Mouse (Mus musculus) midbrain, embryonic 16.5 days (tissue): Measurements from ENCODE around the gene Fgf11. TPM values are rescaled to one million over a fixed set of nuclear protein-coding genes. Genes with fewer than 3 reads are reported as not detected.

Experiments
- ATAC-seq: fragments of 200-750 bp; cut with Nextera tagmentation; 2 replicates; pipeline ENCODE4 v1.8.0; 2017; ENCODE audit warnings: moderate TSS enrichment
- H3K27ac ChIP-seq: fragments of 300-500 bp; sonication (generic); 2 replicates; pipeline ENCODE4 v1.5.1; 2014; ENCODE audit warnings: mild to moderate bottlenecking, low read length, mixed read lengths
- H3K27me3 ChIP-seq: fragments of 300-500 bp; sonication (generic); 2 replicates; pipeline ENCODE4 v1.6.1; 2014; ENCODE audit warnings: low read depth, low read length, mixed read lengths; ENCODE audit not compliant: control insufficient read depth, insufficient read depth
- H3K36me3 ChIP-seq: fragments of 300-500 bp; sonication (generic); 2 replicates; pipeline ENCODE4 v1.6.1; 2014; ENCODE audit warnings: mild to moderate bottlenecking, low read length, moderate library complexity, mixed read lengths; ENCODE audit not compliant: control insufficient read depth, insufficient read depth
- H3K4me1 ChIP-seq: fragments of 300-500 bp; sonication (generic); 2 replicates; pipeline ENCODE4 v1.6.1; 2014; ENCODE audit warnings: mild to moderate bottlenecking, low read length, mixed read lengths; ENCODE audit not compliant: control insufficient read depth, insufficient read depth
- H3K4me2 ChIP-seq: fragments of 300-500 bp; sonication (generic); 2 replicates; pipeline ENCODE4 v1.6.1; 2014; ENCODE audit warnings: mild to moderate bottlenecking, low read length, mixed read lengths
- H3K4me3 ChIP-seq: fragments of 300-500 bp; sonication (generic); 2 replicates; pipeline ENCODE4 v1.5.1; 2014; ENCODE audit warnings: low read depth, mild to moderate bottlenecking, low read length, moderate library complexity, mixed read lengths
- H3K9ac ChIP-seq: fragments of 300-500 bp; sonication (generic); 2 replicates; pipeline ENCODE4 v1.6.1; 2014; ENCODE audit warnings: low read depth, low read length, mixed read lengths
- H3K9me3 ChIP-seq: fragments of 300-500 bp; sonication (generic); replicated peaks from 2 replicates; pipeline ENCODE4 v1.6.1; 2014; ENCODE audit warnings: mild to moderate bottlenecking, low read length, mixed read lengths; ENCODE audit not compliant: control insufficient read depth, poor library complexity, severe bottlenecking
- WGBS: fragments of 180-500 bp; shearing (Covaris S2); extraction: QIAGEN DNeasy Blood & Tissue Kit; methylation state at CpG from one replicate; pipeline ENCODE4 v1.1.7; 2014; 5-methylcytosine and 5-hydroxymethylcytosine counted together
- polyA plus RNA-seq: library from polyadenylated mRNA; unstranded; fragments of >200 nt; fragmentation: Nextera tagmentation; extraction: Ambion mirVana; gene quantifications from 2 replicates; pipeline ENCODE4 v1.2.1, GENCODE M21; 2015

Fgf11 gene
- polyA plus RNA-seq, 1 experiment from 2014 or later = 4.5 TPM

- H3K4me2 ChIP-seq = no peak overlapping the region
- 76% methylated on average over 7 of the region's 7 CpGs for WGBS
- no peaks in the 10 kb centered on the region for H3K9me3 ChIP-seq
- H3K27me3 ChIP-seq = peaks cover 12% of the 10 kb centered on the region
- H3K9ac ChIP-seq = no peak overlapping the region
- no peaks in the 10 kb centered on the region for H3K36me3 ChIP-seq
- H3K27ac ChIP-seq = no peak overlapping the region
- no peak overlapping the region for H3K4me3 ChIP-seq
- peaks cover 25% of the 10 kb centered on the region for H3K4me1 ChIP-seq
- no peak for ATAC-seq
Observed at GRCm38 (mm10) chr11:69797924-69798323, 3.7 kb downstream of the Fgf11 start.

DNA sequence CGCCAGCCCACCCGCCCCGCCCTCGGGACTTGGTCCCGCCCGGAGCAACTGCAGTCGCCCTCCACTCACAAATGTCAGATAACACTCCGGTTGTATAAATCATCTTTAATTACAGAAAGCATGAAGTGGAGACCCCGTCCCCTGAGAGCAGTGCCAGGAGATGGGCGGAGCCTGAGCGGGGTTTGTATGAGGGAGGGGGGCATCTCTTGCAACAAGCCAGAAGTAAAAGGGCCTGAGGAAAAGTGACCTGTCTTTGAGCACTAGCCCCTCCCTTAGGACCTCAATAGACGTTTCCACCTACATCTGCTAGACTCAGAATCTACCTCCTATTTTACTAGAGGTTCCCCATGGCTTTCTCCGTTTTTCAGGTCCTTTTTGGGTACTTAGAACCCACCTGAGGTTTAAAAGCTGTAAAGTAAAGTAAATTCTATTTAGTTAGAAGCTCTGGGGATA, 5.6 kb downstream of the Fgf11 start:
- Histone ChIP-seq H3K4me1 (peaks cover 10% of the 10 kb centered on the region), H3K9me3 (no peaks in the 10 kb centered on the region), H3K36me3 (no peaks in the 10 kb centered on the region), H3K27me3 (peaks cover 12% of the 10 kb centered on the region), H3K27ac (no peak overlapping the region), H3K4me2 (peak overlapping the region; percentile 69), H3K9ac (no peak overlapping the region), H3K4me3 (peak overlapping the region; percentile 36; the same call in 1 of the 2 replicates)
- under 1% methylated on average over 13 of the region's 13 CpGs for WGBS
- ATAC-seq = no peak

DNA sequence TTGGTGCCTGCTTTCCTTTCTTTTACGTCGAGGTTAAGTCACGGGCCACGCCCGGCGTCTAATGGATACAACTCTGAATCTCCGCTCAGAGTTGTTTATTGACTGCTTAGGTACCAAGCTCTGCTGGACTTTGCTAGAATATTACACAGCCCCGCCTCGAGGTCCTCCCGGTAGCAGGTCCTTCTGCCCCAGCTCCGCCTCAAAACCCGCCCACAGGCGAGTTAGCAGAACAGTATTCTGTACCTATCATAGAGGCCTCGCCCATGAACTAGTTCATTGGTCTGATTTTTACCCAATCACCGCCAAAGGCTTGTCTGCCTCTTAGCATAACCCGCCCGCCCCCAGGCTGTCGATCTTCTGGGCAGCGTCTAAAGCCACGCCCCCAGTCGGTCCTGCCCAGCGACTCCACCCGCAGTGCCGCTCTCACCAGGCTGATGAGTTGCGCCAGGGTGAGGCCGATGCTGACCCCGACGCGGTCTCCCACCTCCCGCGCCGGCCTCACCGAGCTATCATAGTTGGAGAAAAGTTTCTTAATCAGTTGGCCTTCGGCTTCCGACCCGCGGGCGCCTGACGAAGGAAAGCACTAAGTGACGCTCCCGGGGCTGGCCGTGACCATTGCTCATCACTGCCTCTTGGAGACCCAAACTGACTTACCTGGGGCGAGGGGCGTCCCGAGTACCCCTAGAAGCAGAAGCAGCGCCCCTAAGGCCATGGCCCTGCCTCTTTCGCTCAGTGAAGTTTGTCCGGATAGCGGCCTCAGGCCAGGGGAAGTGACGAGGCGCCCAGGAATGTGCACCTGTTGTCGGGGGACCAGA, 6.3 kb downstream of the Fgf11 start, which contains the start of gene Chrnb1:
Chrnb1 (minus strand) TSS at position 776 of the 815 bp plus-strand sequence.
- H3K4me2 ChIP-seq = peak within 1 kb of the TSS; percentile 69
- no peaks in the 10 kb centered on the region for H3K9me3 ChIP-seq
- H3K27me3 ChIP-seq = peaks cover 12% of the 10 kb centered on the region
- H3K4me1 ChIP-seq = peaks cover 10% of the 10 kb centered on the region
- peak within 1 kb of the TSS; percentile 36 for H3K4me3 ChIP-seq
- 2% methylated on average over 52 of the region's 52 CpGs for WGBS
- peak; percentile 90 for ATAC-seq
- no peak within 1 kb of the TSS for H3K27ac ChIP-seq
- peak within 1 kb of the TSS; percentile 39; the same call in 1 of the 2 replicates for H3K9ac ChIP-seq
- H3K36me3 ChIP-seq = no peaks in the 10 kb centered on the region

DNA sequence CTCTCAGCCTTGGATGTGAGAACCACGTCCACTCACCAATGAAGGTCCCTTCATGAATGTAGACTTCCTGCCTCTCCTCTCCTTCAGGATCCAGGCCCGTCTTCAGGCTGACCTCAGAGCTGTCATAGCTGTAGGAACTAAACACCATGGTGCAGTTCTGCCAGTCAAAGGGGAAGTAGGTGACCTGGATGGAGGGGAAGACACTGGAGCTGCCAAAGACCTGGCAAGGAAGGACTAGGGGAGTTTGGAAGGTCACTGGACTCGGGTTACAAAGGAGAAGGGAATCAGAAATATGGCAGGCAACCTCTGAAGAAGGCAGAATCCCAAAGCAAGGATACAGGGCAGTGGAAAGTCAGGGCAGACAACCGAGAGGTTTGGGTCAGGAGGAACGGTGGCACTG, 8.2 kb downstream of the Fgf11 start:
- H3K4me1 ChIP-seq = no peaks in the 10 kb centered on the region; the same call in 1 of the 2 replicates
- H3K36me3 ChIP-seq = no peaks in the 10 kb centered on the region
- peaks cover 12% of the 10 kb centered on the region for H3K27me3 ChIP-seq
- H3K9me3 ChIP-seq = no peaks in the 10 kb centered on the region
- no peak for ATAC-seq
- H3K27ac ChIP-seq = no peak overlapping the region
- H3K9ac ChIP-seq = no peak overlapping the region
- H3K4me2 ChIP-seq = no peak overlapping the region
- WGBS = 62% methylated on average over 5 of the region's 5 CpGs
- H3K4me3 ChIP-seq = no peak overlapping the region

DNA sequence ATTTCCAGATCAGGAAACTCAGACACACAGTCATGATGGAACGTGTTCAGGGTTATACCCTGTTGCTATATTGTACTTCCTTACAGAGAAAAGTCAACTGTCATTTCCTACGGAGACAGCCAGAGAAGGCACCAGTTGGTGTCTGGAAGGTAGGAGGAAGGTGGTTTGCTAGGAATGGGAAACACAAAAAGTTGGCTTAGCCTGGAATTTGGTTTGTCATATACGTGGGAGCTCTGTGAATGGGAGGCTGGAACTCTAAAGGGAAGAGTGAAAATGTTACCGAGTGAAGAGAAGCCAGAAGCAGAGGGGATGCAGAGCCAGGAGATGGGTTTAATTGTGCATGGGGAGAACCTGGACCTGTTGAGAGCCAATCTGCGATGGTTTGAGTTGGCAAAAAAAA, 10.2 kb downstream of the Fgf11 start:
- no peak overlapping the region for H3K9ac ChIP-seq
- no peak overlapping the region for H3K4me2 ChIP-seq
- no peak for ATAC-seq
- no peaks in the 10 kb centered on the region; the same call in 1 of the 2 replicates for H3K4me1 ChIP-seq
- 76% methylated on average over 5 of the region's 5 CpGs for WGBS
- no peaks in the 10 kb centered on the region for H3K9me3 ChIP-seq
- H3K27ac ChIP-seq = no peak overlapping the region
- peaks cover 11% of the 10 kb centered on the region for H3K27me3 ChIP-seq
- H3K36me3 ChIP-seq = no peaks in the 10 kb centered on the region
- H3K4me3 ChIP-seq = no peak overlapping the region

GRCm38 (mm10) chr11:69789431-69789830, 12.2 kb downstream of the Fgf11 start:
- Histone ChIP-seq H3K27me3 (peaks cover 8% of the 10 kb centered on the region), H3K4me1 (no peaks in the 10 kb centered on the region), H3K27ac (no peak overlapping the region), H3K4me2 (no peak overlapping the region), H3K36me3 (no peaks in the 10 kb centered on the region), H3K9ac (no peak overlapping the region), H3K4me3 (no peak overlapping the region), H3K9me3 (no peaks in the 10 kb centered on the region)
- no peak for ATAC-seq
- 68% methylated on average over 5 of the region's 5 CpGs for WGBS

GRCm38 (mm10) chr11:69787306-69787705, 14.4 kb downstream of the Fgf11 start:
- H3K36me3 ChIP-seq = no peaks in the 10 kb centered on the region
- no peak for ATAC-seq
- H3K9me3 ChIP-seq = no peaks in the 10 kb centered on the region
- H3K4me2 ChIP-seq = no peak overlapping the region
- H3K27me3 ChIP-seq = no peaks in the 10 kb centered on the region
- no peak overlapping the region for H3K4me3 ChIP-seq
- 77% methylated on average over 5 of the region's 5 CpGs for WGBS
- no peak overlapping the region for H3K27ac ChIP-seq
- H3K4me1 ChIP-seq = no peaks in the 10 kb centered on the region
- no peak overlapping the region for H3K9ac ChIP-seq

- Histone ChIP-seq H3K27me3 (no peaks in the 10 kb centered on the region), H3K4me3 (no peak overlapping the region), H3K9ac (no peak overlapping the region), H3K9me3 (no peaks in the 10 kb centered on the region), H3K36me3 (no peaks in the 10 kb centered on the region), H3K4me1 (no peaks in the 10 kb centered on the region), H3K27ac (no peak overlapping the region), H3K4me2 (no peak overlapping the region)
- 46% methylated on average over 15 of the region's 15 CpGs for WGBS
- no peak for ATAC-seq
Observed at GRCm38 (mm10) chr11:69784793-69785272, 16.8 kb downstream of the Fgf11 start.

DNA sequence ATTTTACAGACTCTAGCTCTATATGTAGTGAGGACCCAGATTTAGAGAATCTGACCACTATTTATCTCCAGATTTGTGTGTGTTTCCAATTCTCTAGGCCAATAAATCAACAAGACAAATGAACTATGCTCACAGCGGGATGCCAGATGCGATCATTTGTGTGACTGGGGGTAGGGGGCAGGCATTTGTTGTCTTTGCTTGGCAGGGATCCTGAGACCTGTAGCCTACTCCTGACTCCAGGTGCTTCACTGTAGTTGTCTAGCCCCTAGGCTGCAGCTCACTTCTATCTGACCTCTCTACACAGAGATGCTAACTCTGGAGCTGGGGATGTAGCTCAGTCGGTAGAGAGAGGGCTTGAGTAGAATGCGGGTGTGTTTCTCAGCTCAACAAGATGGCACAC, 19.8 kb downstream of the Fgf11 start:
- H3K9ac ChIP-seq = no peak overlapping the region
- H3K4me2 ChIP-seq = no peak overlapping the region
- H3K4me1 ChIP-seq = no peaks in the 10 kb centered on the region
- 42% methylated on average over 4 of the region's 4 CpGs for WGBS
- 0 out of 2 replicates have a peak, but pooled peaks cover 4% of the 10 kb centered on the region for H3K36me3 ChIP-seq
- no peak for ATAC-seq
- H3K27me3 ChIP-seq = no peaks in the 10 kb centered on the region
- H3K9me3 ChIP-seq = no peaks in the 10 kb centered on the region
- H3K4me3 ChIP-seq = no peak overlapping the region
- no peak overlapping the region for H3K27ac ChIP-seq
